Mouse (Mus musculus) hematopoietic stem cell, adult 5-6 weeks (primary cell): ENCODE data around the gene H2-M5. TPM values are rescaled to one million over a fixed set of nuclear protein-coding genes. Genes with fewer than 3 reads are reported as not detected.
A peak's percentile ranks its signal among the peaks of the same experiment; 100 is the strongest.
"Not testable (repeated sequence)": the region's sequence is repeated elsewhere in the genome, so short reads cannot be mapped to it uniquely, and the experiment has no call there.

Experiments
- ATAC-seq, 2 experiments: fragments of 125-278 bp in 1 of 2; replicated peaks in 1 of 2; 2 replicates each; pipeline ENCODE4 v1.8.0; 2016 to 2017; ENCODE audit warnings: inconsistent platforms in 2 of 2, mild to moderate bottlenecking in 2 of 2, moderate number of reproducible peaks in 2 of 2, low read depth in 1 of 2, moderate TSS enrichment in 1 of 2; ENCODE audit not compliant: low FRiP score in 2 of 2, poor library complexity in 2 of 2, severe bottlenecking in 2 of 2, insufficient read depth in 1 of 2, low TSS enrichment in 1 of 2
- total RNA-seq: library from RNA; stranded (forward); fragments of 172-1452, 232-1000 nt; gene quantifications from 2 replicates; pipeline ENCODE4 v1.2.3, GENCODE M21; 2017

The H2-M5 gene
- total RNA-seq, 1 experiment from 2014 or later: not detected

DNA sequence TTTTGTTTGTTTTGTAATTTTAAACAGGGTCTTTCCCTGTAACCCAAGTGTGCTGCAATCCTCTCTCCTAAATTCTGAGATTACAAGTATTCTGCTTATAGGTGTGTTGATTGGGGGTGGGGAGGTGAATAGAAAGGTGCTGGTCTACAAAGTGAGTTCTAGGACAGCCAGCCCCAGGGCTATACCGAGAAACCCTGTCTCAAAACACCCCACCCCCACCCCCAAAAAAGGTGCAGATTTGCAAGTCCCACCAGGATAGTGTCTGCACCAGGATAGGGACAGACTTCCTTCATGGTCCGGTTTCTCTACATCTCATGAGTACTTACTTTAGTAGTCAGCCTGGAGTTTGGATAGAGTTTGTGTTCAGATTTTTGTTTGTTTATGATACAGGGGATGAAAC lies 9.1 kb upstream of the H2-M5 start:
- ATAC-seq: no peak

DNA sequence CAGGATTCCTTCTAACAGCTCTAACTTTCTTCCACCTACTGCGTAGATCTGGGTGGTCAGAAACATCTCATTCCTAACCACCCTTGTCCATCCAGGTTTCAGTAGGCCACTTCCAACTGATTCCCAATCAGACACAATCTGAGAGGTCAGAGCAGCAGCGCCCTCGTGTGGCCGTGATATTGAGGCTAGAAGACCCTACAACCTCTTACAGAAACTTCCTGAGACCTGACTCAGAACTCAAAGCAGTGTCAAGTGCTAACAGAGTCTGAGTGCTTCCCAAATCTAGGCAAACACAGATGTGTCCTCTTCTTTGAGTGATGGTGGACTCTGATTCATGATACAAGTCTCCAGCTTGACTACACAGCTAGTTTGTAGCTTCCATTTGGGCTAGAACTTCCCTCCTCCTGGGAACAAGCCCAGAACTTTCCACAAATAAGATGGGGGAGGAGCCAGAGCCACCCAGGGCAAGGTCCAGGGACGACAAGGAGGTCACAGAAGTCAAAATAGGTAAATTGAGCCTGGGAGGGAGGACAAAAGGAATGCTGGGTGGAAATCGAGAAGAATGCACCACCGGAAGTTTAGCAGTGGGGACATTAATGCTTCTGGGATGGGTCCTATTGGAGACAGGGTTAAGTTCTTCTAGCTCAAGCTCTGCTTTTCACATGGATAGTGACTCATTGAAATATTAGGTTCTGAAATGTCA lies 7.8 kb upstream of the H2-M5 start:
- ATAC-seq: peak; percentile 30 to 46; a peak in 1 of 4 replicates

GRCm38 (mm10) chr17:36995448-36995847 lies 6.1 kb upstream of the H2-M5 start:
- ATAC-seq: no peak

- no peak for ATAC-seq
Observed at GRCm38 (mm10) chr17:36994528-36994927, 5.2 kb upstream of the H2-M5 start.

DNA sequence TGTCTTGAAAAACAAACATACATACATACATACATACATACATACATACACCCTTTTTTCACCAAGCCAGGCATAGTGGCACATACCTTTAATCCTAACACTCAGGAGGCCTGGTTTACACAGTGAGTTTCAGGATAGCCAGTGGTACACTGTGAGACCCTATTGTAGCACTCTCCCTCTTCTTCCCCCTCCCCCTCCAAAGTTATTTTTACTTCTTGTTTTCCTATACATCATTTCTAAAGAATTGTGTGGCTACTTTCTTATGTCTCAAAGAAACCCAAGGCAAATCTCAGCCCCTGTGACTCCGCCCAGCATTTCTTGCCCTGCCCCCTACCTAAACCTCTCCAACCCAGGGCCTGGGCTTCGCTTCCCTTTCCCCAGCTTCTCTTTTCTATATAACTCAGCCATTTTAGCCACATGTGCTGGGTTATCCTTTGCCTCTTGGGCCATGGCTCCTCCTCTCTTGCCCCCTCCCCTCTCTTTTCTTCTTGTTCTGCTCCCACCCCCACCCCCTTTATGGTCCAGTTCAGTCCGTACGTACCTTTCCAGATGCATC lies 4.5 kb upstream of the H2-M5 start:
- no peak for ATAC-seq

DNA sequence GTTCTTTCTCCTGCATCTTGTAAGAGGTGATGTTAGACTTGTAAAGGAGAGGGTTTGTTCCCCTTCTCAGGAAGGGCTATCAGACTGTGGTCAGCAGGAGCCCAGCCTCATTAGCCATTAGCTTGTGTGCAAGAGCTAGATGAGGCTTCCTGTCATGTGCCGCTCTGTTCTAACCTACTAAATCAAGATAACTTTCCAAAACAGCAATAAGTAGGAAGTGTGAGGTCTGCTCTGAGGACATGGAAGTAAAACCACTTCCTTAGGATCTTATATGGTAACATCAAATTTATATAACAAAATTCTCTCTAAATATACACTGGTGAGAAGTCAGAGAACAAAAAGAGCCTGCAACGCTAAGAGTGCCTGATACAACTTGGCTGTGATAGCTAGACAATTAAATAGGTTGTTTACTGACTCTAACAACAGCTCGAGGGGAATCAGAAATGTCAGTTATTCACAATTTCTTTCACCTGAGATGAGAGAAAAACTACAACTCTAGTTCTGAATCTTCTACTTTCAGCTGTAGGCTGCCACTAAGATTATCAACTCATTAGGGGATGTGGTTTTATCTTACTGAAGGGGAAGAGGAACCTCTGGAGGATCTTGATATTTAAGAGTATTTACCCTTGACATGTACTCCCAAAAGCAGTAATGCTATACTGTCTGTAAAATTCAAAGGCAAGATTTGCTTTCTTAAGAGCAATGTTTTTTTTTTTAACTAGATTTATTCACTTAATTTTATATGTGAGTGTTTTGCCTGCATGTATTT lies 3.2 kb upstream of the H2-M5 start:
- peak; percentile 71 to 74 for ATAC-seq

- not testable (repeated sequence) for ATAC-seq
Observed at GRCm38 (mm10) chr17:36990630-36991029, 1.3 kb upstream of the H2-M5 start.

- ATAC-seq: peak in 1 of 2 experiments; percentile 30; a peak in 1 of 4 replicates
Observed at GRCm38 (mm10) chr17:36988475-36988874, 862 bp downstream of the H2-M5 start.

GRCm38 (mm10) chr17:36982253-36983155 lies 6.8 kb downstream of the H2-M5 start:
- peak; percentile 13 to 29; a peak in 1 of 4 replicates for ATAC-seq

- ATAC-seq: no peak
Observed at GRCm38 (mm10) chr17:36981845-36982244, 7.5 kb downstream of the H2-M5 start.

- peak; percentile 29 to 41; a peak in 1 of 4 replicates for ATAC-seq
Observed at GRCm38 (mm10) chr17:36981221-36981813, 8.0 kb downstream of the H2-M5 start, which contains the start of gene 2410137M14Rik. TSS of gene 2410137M14Rik (minus strand) at chr17:36981237.

DNA sequence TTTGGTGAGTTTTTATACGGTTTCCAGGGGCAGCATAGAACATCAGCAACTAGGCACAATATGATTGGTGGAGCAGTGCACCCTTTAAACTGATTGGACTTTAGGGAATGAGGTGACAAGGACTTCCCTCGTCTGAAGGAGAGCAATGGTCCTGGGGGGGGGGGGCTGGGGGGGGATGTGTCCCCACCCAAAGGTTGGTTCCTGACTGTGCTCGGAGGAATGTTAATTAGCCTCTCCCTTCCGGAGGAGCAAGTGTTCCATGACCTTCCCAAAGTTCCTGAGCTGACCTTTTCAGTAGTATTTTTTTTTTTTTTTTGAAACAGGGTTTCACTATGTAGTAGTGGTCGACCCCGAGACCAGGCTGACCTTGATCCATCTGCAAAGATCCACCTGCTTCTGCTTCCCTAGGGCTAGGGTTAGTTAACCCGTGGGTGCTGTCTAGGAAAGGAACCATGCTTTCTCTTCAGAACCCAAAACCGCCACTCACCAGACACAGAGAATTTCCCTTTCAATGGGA lies 16.0 kb downstream of the H2-M5 start:
- no peak for ATAC-seq

GRCm38 (mm10) chr17:36972791-36973190 lies 16.5 kb downstream of the H2-M5 start:
- ATAC-seq: peak; percentile 37 to 53; a peak in 3 of 4 replicates

DNA sequence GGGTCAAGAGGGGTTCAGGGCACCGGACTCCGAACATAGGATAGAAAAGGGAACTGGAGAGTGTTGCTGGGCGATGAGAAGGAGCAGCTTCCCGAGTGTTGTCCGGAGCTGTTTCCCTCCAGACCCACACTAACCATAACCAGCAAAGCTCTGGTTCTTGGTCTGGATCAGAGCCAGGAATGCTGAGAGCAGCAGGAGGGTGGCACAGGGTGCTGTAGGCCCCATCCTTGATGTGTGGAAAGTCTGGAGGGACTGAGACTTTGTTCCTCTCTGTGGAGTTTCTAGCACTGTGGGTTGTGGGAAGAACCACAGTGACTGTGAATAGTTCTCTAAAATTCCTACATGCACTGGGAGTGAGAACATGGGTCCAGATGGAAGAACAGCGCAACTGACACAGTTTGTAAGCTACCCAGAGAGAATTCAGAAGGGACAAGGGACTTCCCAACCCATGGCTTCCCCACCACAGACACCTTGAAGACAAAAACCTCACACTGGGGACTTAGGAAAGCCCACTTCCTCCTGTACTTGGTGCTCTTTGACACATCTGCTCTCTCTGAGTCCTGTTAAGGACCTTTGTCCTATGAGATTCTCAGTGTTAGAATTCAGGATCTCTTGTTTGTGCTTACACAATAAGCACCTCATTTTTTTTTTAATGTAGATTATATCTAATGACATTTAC lies 18.0 kb downstream of the H2-M5 start:
- peak; percentile 64 to 80 for ATAC-seq

GRCm38 (mm10) chr17:36970316-36970890 lies 18.9 kb downstream of the H2-M5 start:
- no peak for ATAC-seq

GRCm38 (mm10) chr17:36966875-36967274 lies 22.5 kb downstream of the H2-M5 start:
- 0 out of 4 replicates have a peak, but pooled peaks of 1 of the 2 experiments have one; percentile 33 for ATAC-seq
